Mouse (Mus musculus) stomach, postnatal 0 days (tissue): ENCODE measurements around the gene Slco3a1.

Source experiments
- CTCF ChIP-seq: IDR thresholded peaks from 2 replicates; pipeline ENCODE4 v1.5.1; 2016; ENCODE audit warnings: antibody characterized with exemption, low read depth, mild to moderate bottlenecking, moderate library complexity
- EP300 ChIP-seq: optimal IDR thresholded peaks from 2 replicates; pipeline ENCODE3; 2016; ENCODE audit warnings: antibody characterized with exemption

DNA sequence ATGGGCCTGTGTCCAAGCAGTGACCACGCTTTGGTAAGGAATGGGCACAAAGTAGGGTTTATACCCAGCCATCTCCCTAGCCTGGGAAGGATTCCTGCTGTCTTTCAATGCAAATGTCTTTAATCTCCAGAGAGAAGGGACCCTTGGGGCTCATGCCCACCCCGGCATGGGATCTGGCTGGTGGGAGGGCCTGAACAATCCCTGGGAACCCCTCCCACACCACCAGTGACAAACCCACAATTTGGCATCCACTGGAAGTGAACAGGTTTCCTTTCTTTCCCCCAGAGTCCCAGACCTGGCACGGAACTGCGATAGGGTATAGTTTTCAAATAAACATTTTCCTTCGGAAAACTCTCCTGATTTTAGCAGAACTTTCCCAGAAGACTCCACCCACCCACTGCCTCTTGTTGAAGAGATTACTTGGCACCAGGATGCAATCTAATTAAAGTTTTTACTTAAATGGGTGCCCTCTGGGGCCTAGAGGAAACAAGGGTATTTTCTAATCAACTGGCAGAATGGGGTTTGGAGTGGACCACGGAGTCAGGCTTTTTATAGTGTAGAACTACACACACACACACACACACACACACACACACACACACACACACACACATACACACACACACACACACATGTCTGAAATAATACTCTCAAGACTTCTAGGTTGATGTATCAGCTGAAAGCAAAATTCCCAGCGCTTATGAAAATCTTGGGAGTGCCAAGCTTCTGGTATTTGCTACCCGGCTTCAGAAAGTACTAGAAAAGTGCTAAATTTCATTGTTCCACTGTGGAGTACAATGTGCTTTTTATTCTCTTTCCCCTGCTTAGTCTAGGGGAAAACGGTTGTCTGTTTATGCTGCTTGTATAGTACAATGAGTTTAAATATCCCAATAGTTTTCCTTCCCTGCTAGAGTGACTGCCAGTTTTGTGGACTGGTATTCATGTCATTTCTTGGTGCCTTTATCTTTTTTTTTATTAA lies 140.6 kb downstream of the Slco3a1 start:
- TF ChIP-seq EP300 (no peak), CTCF (no peak)
